Comparison of ENCODE assay signal across 16 mouse cellular contexts in genomic region chr4:63963410-63963809, GRCm38 (mm10).
"Had no signal": no experiment of that assay in that cellular context is flagged by ENCODE, and none has a peak within 500 bp of the region (broad histone marks: within the 10 kb centered on the region; RNA-seq: fewer than 3 reads in every experiment).

No protein-coding gene starts in this region.

- H3K4me3 ChIP-seq: intestine, embryonic 15.5 days; kidney, embryonic 15.5 days; layer of hippocampus, adult 2 months; liver, embryonic 15.5 days; midbrain, embryonic 10.5 days; myocyte; neural tube, embryonic 15.5 days had no signal

- H3K9ac ChIP-seq: intestine, embryonic 15.5 days; kidney, embryonic 15.5 days; liver, embryonic 15.5 days; neural tube, embryonic 15.5 days had no signal

- H3K27me3 ChIP-seq: intestine, embryonic 15.5 days; kidney, embryonic 15.5 days; liver, embryonic 15.5 days; neural tube, embryonic 15.5 days had no signal

- DNase-seq: kidney, adult 2 months; kidney, postnatal 25 days; left cerebral cortex, postnatal 4 days; lung, adult 2 months; lung, postnatal 14 days; midbrain, embryonic 14.5 days; right cerebral cortex, adult 18-20 months; thymus, postnatal 36 days had no signal

- H3K9me3 ChIP-seq: intestine, embryonic 15.5 days; kidney, embryonic 15.5 days; liver, embryonic 15.5 days; midbrain, embryonic 10.5 days; neural tube, embryonic 15.5 days had no signal

- H3K4me1 ChIP-seq: kidney, embryonic 15.5 days; liver, embryonic 15.5 days; neural tube, embryonic 15.5 days had no signal

- ATAC-seq: intestine, embryonic 15.5 days had no signal

- H3K4me2 ChIP-seq: intestine, embryonic 15.5 days; kidney, embryonic 15.5 days; liver, embryonic 11.5 days; liver, embryonic 15.5 days; neural tube, embryonic 15.5 days had no signal

- H3K27ac ChIP-seq: intestine, embryonic 15.5 days; kidney, embryonic 15.5 days; layer of hippocampus, adult 2 months; liver, embryonic 15.5 days; midbrain, embryonic 10.5 days; neural tube, embryonic 15.5 days had no signal

- H3K36me3 ChIP-seq: intestine, embryonic 15.5 days; liver, embryonic 15.5 days; midbrain, embryonic 10.5 days; neural tube, embryonic 15.5 days had no signal
